Mouse (Mus musculus): Measurements from ENCODE around the gene Agrn.
"Not testable (repeated sequence)": the region's sequence is repeated elsewhere in the genome, so short reads cannot be mapped to it uniquely, and the experiment has no call there.

Gene Agrn

GRCm38 (mm10) chr4:156154771-156155170, 42.5 kb downstream of the Agrn start:
- no peak for DNase-seq (ENCODE audit: low spot score in 2 of 2)

- DNase-seq (ENCODE audit: low spot score in 2 of 2): not testable (repeated sequence)
These were observed 46.4 kb downstream of the Agrn start for GRCm38 (mm10) chr4:156150887-156151286.

- DNase-seq (ENCODE audit: low spot score in 2 of 2): no peak
These were observed 60.8 kb downstream of the Agrn start for GRCm38 (mm10) chr4:156136285-156137100.

- DNase-seq (ENCODE audit: low spot score in 2 of 2): no peak
These were observed 61.5 kb downstream of the Agrn start for GRCm38 (mm10) chr4:156135801-156136200.

- DNase-seq (ENCODE audit: low spot score in 2 of 2): no peak
These were observed 62.2 kb downstream of the Agrn start for GRCm38 (mm10) chr4:156135112-156135511.

- no peak for DNase-seq (ENCODE audit: low spot score in 2 of 2)
These were observed 63.2 kb downstream of the Agrn start for GRCm38 (mm10) chr4:156133943-156134605.

- DNase-seq (ENCODE audit: low spot score in 2 of 2): no peak
These were observed 64.0 kb downstream of the Agrn start for GRCm38 (mm10) chr4:156133334-156133733.

- no peak for DNase-seq (ENCODE audit: low spot score in 2 of 2)
These were observed 66.3 kb downstream of the Agrn start for GRCm38 (mm10) chr4:156130940-156131339.

- DNase-seq (ENCODE audit: low spot score in 2 of 2): no peak
These were observed 66.9 kb downstream of the Agrn start, which contains the start of gene Rnf223 for GRCm38 (mm10) chr4:156130436-156130835. Gene Rnf223, plus strand, starts transcription at chr4:156130513.

- no peak for DNase-seq (ENCODE audit: low spot score in 2 of 2)
These were observed 68.5 kb downstream of the Agrn start for GRCm38 (mm10) chr4:156128746-156129145.

GRCm38 (mm10) chr4:156126841-156127240, 70.4 kb downstream of the Agrn start:
- DNase-seq (ENCODE audit: low spot score in 2 of 2): no peak

GRCm38 (mm10) chr4:156125393-156125792, 71.9 kb downstream of the Agrn start:
- no peak for DNase-seq (ENCODE audit: low spot score in 2 of 2)

- DNase-seq (ENCODE audit: low spot score in 2 of 2): no peak
These were observed 73.2 kb downstream of the Agrn start for GRCm38 (mm10) chr4:156124077-156124476.

All from cerebellum, postnatal 4 days (tissue).